Mouse (Mus musculus): Measurements from ENCODE around the gene Otoa. TPM values are rescaled to one million over a fixed set of nuclear protein-coding genes. Genes with fewer than 3 reads are reported as not detected.

Gene Otoa
- not detected for polyA plus RNA-seq (2017; shearing (Covaris generic))

GRCm38 (mm10) chr7:121081350-121081749 lies at the start of gene Otoa:
Gene Otoa (plus strand): TSS chr7:121081650.

GRCm38 (mm10) chr7:121033856-121034652 lies 47.4 kb upstream of the Otoa start, which contains the start of gene Mettl9:
Gene Mettl9 (plus strand): TSS chr7:121034445.

GRCm38 (mm10) chr7:121074281-121074680 lies 7.2 kb upstream of the Otoa start, which contains the start of gene Igsf6:
Gene Igsf6 (minus strand): TSS chr7:121074572.

Other genes with a start within 250 kb of the Otoa start
- 12.2 TPM for gene Eef2k, start 238.8 kb upstream of the Otoa start, polyA plus RNA-seq (2017; shearing (Covaris generic))
- gene Polr3e, start 163.9 kb upstream of the Otoa start, polyA plus RNA-seq (2017; shearing (Covaris generic)): 37.9 TPM
- 4.5 TPM for gene Cdr2, start 99.3 kb upstream of the Otoa start, polyA plus RNA-seq (2017; shearing (Covaris generic))
- 0.45 TPM for gene Mfsd13b, start 99.1 kb upstream of the Otoa start, polyA plus RNA-seq (2017; shearing (Covaris generic))
- gene Mettl9, start 47.2 kb upstream of the Otoa start, polyA plus RNA-seq (2017; shearing (Covaris generic)): 21.6 TPM
- 0.35 TPM for gene Igsf6, start 7.1 kb upstream of the Otoa start, polyA plus RNA-seq (2017; shearing (Covaris generic))

All from CD4-positive, CD25-positive, alpha-beta regulatory T cell (primary cell).